Mouse (Mus musculus) brain, adult 10 weeks (tissue): Measurements from ENCODE around the gene Olfr1564. TPM values are rescaled to one million over a fixed set of nuclear protein-coding genes. Genes with fewer than 3 reads are reported as not detected.

ENCODE experiments used
- polyA plus RNA-seq: library from polyadenylated mRNA; stranded (reverse); fragments of 350-450 nt; fragmentation: Illumina TruSeq; extraction: RNeasy Lipid Tissue Mini Kit (QIAGEN cat#74804); gene quantifications from one replicate; pipeline ENCODE4 v1.2.3, GENCODE M21; 2015; ENCODE audit warnings: low read depth, low replicate concordance

The Olfr1564 gene
- polyA plus RNA-seq: 0.30 TPM

DNA sequence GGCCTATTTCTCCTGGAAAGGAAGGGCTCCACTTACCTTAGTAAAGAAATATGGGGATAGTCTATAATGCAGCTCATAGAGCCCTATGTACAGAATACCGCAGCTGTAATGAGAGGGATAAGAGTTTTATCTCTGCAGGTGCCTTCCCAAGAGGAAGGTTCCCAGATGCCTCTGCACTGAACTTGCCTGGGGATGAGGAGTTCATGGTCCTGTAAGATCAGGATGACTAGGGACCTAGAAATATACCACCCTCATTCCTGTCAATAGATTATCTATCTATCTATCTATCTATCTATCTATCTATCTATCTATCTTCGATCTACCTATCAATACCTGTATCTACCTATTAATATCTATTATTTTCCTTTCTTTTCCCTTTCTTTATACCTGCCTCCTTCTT lies at the start of gene Olfr1564:
Gene Olfr1564, minus strand, starts transcription at position 101 of the 400 bp plus-strand sequence.

GRCm38 (mm10) chr17:33264376-33264775 lies 42.9 kb upstream of the Olfr1564 start, which contains the start of gene Olfr63:
Gene Olfr63, plus strand, starts transcription at chr17:33264676.

DNA sequence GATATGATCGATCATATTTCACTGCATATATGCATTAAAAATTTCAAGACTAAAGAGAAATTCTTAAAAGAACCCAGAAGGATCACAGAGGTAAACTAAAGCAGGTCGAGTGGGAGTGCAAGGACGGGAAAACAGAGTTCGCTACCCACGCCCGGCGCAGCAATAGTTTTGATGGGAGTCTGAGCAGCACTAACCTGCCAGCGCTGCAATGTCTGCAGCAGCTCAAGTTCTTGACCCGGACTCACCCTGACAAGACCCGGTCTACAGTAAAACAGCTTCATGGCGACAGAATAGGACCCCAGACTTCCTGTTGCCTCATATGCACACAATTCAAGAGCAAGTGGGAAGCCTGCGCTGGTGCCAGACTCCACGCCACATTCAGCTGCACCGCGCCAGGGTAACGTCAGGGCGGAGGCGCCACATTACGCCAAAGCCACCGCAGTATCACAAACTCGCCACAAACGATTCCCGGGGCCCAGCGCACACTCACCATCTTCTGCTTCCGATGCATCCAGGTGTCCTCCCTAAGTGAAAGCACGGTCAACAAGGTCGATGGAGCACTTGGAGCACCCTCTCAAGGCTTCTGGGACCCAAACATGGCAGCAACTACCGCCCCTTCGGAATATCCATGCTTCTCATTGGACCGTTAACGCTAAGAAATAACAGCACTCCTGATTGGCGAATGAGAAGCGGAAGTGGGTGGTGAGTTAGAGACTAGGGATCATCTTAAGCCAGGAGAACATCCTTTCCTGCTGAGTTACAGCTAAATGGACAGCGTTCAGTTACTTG lies 33.2 kb upstream of the Olfr1564 start, which contains the start of gene Zfp955a:
Gene Zfp955a, minus strand, starts transcription at position 616 of the 789 bp plus-strand sequence.

GRCm38 (mm10) chr17:33191002-33191401 lies 30.5 kb downstream of the Olfr1564 start, which contains the start of gene Olfr239:
Gene Olfr239, plus strand, starts transcription at chr17:33191302.

DNA sequence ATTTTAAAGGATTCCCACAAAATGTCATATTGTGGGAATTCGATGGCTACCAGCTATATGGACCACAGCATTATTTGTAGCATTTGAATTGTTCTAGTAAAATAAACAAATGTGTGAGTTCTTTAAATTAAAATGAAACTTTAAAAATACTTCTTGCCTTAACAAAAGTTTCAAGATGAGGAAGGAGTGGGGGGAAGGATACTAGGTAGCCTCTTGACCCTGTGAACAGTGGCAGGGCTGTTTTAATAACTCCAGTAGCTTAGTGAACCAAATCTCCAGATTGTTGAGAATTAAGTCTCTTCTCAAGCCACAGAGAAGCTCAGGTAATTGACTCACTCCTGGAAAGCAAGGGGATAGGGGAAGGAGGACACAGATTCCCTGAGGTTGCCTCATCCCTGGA lies 53.3 kb downstream of the Olfr1564 start, which contains the start of gene Olfr55:
Gene Olfr55, plus strand, starts transcription at position 301 of the 400 bp plus-strand sequence.

Other genes with a start within 250 kb of the Olfr1564 start
- gene Zfp952, start 228.6 kb downstream of the Olfr1564 start, polyA plus RNA-seq: 14.7 TPM
- 16.7 TPM for gene Zfp763, start 188.3 kb downstream of the Olfr1564 start, polyA plus RNA-seq
- gene 4921501E09Rik, start 153.6 kb downstream of the Olfr1564 start, polyA plus RNA-seq: not detected
- 14.2 TPM for gene Zfp563, start 132.4 kb downstream of the Olfr1564 start, polyA plus RNA-seq
- gene Morc2b, start 82.0 kb downstream of the Olfr1564 start, polyA plus RNA-seq: 3.5 TPM
- gene Olfr55, start 53.2 kb downstream of the Olfr1564 start, polyA plus RNA-seq: not detected
- not detected for gene Olfr239, start 30.4 kb downstream of the Olfr1564 start, polyA plus RNA-seq
- 7.9 TPM for gene Zfp955a, start 33.5 kb upstream of the Olfr1564 start, polyA plus RNA-seq
- not detected for gene Olfr63, start 43.0 kb upstream of the Olfr1564 start, polyA plus RNA-seq
- 22.2 TPM for gene Zfp955b, start 67.9 kb upstream of the Olfr1564 start, polyA plus RNA-seq
- 14.5 TPM for gene Zfp81, start 137.2 kb upstream of the Olfr1564 start, polyA plus RNA-seq
- gene Zfp101, start 173.0 kb upstream of the Olfr1564 start, polyA plus RNA-seq: 11.0 TPM
- gene Actl9, start 211.2 kb upstream of the Olfr1564 start, polyA plus RNA-seq: not detected